Mouse (Mus musculus): ENCODE data around the gene Dnajc21. TPM values are rescaled to one million over a fixed set of nuclear protein-coding genes. Genes with fewer than 3 reads are reported as not detected.

The Dnajc21 gene
- polyA plus RNA-seq (2012; rRNA removed; ENCODE audit: low replicate concordance), result 0.32 and 0.44 TPM in 2 replicates

DNA sequence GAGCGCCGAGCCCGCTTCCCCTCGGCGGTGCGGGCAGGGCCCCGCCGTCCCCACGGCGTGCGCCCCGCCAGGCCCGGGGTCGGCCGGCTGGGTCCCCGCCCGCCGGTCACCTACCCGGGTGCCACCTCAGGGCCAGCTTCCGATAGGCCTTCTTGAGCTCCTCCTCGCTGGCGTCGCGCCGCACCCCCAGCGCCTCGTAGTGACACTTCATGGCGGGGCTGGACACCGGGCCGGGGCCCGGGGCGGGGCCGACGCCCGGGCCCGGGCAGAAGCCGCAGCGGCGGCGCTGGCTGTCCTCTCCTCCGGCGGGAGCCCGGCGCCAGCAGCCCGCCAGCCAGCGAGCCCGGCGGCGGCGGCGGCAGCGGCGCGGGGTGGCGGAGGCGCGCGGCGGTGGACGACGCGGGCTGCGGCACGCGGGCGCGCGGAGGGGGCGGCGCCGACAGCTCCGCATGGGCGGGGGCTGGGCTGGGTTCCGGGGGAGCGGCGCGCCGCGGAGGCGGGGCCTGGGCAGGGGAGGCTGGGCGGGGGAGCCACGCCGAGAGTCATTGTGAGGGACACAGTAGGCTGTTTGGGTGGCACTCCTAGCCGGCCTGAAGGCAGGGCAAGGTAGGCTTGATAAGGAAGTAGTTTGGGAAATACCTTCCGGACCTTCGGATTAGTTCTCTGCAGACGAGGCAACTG lies at the start of gene Dnajc21:
Dnajc21 (minus strand) TSS at position 366 of the 681 bp plus-strand sequence.

DNA sequence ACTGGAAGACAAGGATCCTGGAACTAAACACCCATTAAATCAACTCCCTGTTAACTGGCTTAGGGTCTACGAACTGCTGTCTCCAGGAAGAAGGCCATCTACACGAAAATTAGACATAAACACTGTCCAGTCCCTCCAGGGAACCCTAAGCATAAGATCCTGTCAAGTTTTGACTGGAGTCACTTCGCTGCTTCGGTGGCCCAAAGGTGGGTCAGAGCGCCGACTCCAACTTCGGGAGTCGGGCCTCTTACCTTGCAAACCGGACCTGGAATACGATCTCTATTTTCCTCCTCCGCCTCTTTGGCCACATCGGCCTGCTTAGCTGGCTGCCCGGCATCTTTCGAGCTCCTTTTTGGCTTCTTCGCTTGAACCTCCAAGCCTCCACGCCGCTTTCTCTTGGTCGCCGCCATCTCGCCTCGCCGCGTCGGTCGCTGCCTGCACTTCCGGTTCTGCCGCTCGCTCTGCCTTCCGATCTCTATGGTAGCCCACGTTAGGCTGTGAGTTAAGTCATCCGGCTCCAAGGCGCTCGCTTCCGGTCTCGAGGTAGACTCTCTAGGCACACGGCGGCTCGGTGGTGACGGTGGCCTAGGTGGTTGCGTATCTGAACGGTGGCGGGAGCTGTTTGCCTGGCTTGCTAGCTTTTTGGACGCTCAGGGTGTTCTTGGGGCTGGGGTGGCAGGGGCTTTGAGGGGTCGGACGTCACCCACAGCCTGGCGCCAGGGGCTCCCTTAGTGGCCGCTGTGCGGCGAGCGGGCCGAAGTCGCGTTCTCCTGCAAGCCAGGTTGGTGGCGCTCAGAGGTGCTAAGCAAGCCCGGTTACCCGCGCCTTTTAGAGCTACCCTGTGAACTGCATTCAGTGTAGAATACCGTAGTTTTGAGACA lies 15.4 kb upstream of the Dnajc21 start, which contains the start of the genes Brix1 and Rad1:
Brix1 (minus strand) TSS at position 464 of the 881 bp plus-strand sequence.
Rad1 (plus strand) TSS at position 535 of the 881 bp plus-strand sequence.

Other genes with a start within 250 kb of the Dnajc21 start
- gene Gm21973, start 145.1 kb downstream of the Dnajc21 start, polyA plus RNA-seq (2012; rRNA removed; ENCODE audit: low replicate concordance), result not detected in 2 replicates
- gene Agxt2, start 112.0 kb downstream of the Dnajc21 start, polyA plus RNA-seq (2012; rRNA removed; ENCODE audit: low replicate concordance), result 0.09 TPM in 1 of 2 replicates, not detected in the other
- 0.09 and 0.13 TPM in 2 replicates for gene Brix1, start 15.4 kb upstream of the Dnajc21 start, polyA plus RNA-seq (2012; rRNA removed; ENCODE audit: low replicate concordance)
- 2.5 and 3.2 TPM in 2 replicates for gene Rad1, start 15.5 kb upstream of the Dnajc21 start, polyA plus RNA-seq (2012; rRNA removed; ENCODE audit: low replicate concordance)
- not detected in 2 replicates for gene Ttc23l, start 88.2 kb upstream of the Dnajc21 start, polyA plus RNA-seq (2012; rRNA removed; ENCODE audit: low replicate concordance)
- gene Rai14, start 244.1 kb upstream of the Dnajc21 start, polyA plus RNA-seq (2012; rRNA removed; ENCODE audit: low replicate concordance), result 0.49 and 0.65 TPM in 2 replicates